Mouse (Mus musculus): ENCODE measurements at regions not wholly inside any gene's neighbourhood (a gene's known extent, or its start where the extent isn't known, plus 50 kb on each side); places are given as distances from the start of the nearest gene placed in this dataset.

DNA sequence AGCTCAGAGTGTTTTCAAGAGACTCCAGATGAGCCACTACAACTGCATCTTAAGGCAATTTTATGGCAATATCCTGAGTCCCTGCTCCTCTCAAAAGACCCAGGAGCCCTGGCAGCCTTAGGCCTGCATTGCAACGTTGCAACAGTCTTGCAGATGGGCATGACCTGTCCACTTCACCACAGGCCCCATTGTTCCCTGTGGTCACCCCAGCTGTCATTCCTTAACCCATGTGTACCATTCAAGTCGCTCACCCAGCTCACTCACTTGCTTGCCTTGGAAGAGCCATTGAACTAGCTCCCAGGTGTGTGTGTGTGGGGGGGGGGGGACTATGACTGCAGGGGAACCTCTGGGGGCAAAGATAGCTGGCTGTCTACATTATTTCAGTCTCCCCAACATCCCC lies 110.8 kb downstream of the Efnb1 start:
- TF ChIP-seq CTCF (IDR thresholded peaks at IDR 0.05; ENCODE audit: low read depth) (no peak), EP300 (IDR thresholded peaks at IDR 0.05; ENCODE audit: low read depth) (no peak)
